18 mouse cellular contexts compared by ENCODE assay signal in genomic region chr1:152096045-152096444, GRCm38 (mm10). TPM values are rescaled to one million over a fixed set of nuclear protein-coding genes. Genes with fewer than 3 reads are reported as not detected.
DNase-seq lines count a peak whose midpoint lies in the region; ATAC-seq lines count a peak whose summit lies in the region.
"Had no signal": no experiment of that assay in that cellular context is flagged by ENCODE, and none has a peak within 500 bp of the region (broad histone marks: within the 10 kb centered on the region; RNA-seq: fewer than 3 reads in every experiment).

No protein-coding gene starts in this region.

- no peak overlapping the region for H3K4me2 ChIP-seq in embryonic facial prominence, embryonic 14.5 days (ENCODE audit: low read depth, low read length)

- no peak for DNase-seq in embryonic facial prominence, embryonic 14.5 days (ENCODE audit: low spot score)
- DNase-seq in embryonic facial prominence, embryonic 10.5 days (ENCODE audit: low spot score), result no peak
- DNase-seq in heart, adult 11 months, result peak; percentile 58
- no peak for DNase-seq in heart, postnatal 36 days
- DNase-seq: adrenal gland, adult 2 months; adrenal gland, adult 8-10 months; adrenal gland, postnatal 10 days; adrenal gland, postnatal 14 days; adrenal gland, postnatal 25 days; adrenal gland, postnatal 36 days; B cell, adult 2 months; cerebellum, adult 11 months; cerebellum, adult 11-12 months; cerebellum, adult 18-20 months had no signal

- H3K36me3 ChIP-seq in embryonic facial prominence, embryonic 14.5 days (ENCODE audit: control insufficient read depth, insufficient read depth, low read length), result no peaks in the 10 kb centered on the region
- no peaks in the 10 kb centered on the region for H3K36me3 ChIP-seq in embryonic facial prominence, embryonic 10.5 days (replicated peaks)
- H3K36me3 ChIP-seq: G1E had no signal

- intact Hi-C loops in heart, postnatal 36 days (cut with DNase I), result no loop called here

- peak; percentile 53; the same call in 1 of the 2 replicates for ATAC-seq in embryonic facial prominence, embryonic 14.5 days (ENCODE audit: low read depth)
- ATAC-seq: activated CD4-positive, CD25-positive, alpha-beta regulatory T cell, adult 4 months; CD4-positive, CD25-positive, alpha-beta regulatory T cell, adult 4 months; Patski had no signal

- H3K27me3 ChIP-seq in embryonic facial prominence, embryonic 14.5 days (replicated peaks; ENCODE audit: control insufficient read depth, insufficient read depth, low read length), result no peaks in the 10 kb centered on the region
- H3K27me3 ChIP-seq in embryonic facial prominence, embryonic 10.5 days (replicated peaks; ENCODE audit: low read depth, poor library complexity, severe bottlenecking), result no peaks in the 10 kb centered on the region; the same call in 1 of the 2 replicates
- H3K27me3 ChIP-seq: Patski had no signal

- 56% methylated on average over 3 of the region's 3 CpGs for WGBS in embryonic facial prominence, embryonic 14.5 days
- 68% methylated on average over 3 of the region's 3 CpGs for WGBS in embryonic facial prominence, embryonic 10.5 days

- H3K27ac ChIP-seq in embryonic facial prominence, embryonic 14.5 days (replicated peaks; ENCODE audit: low read depth, low read length), result no peak overlapping the region
- H3K27ac ChIP-seq in embryonic facial prominence, embryonic 10.5 days (replicated peaks), result no peak overlapping the region

- H3K9ac ChIP-seq in embryonic facial prominence, embryonic 14.5 days (ENCODE audit: low read depth, low read length), result no peak overlapping the region

- no peak overlapping the region for H3K4me3 ChIP-seq in embryonic facial prominence, embryonic 14.5 days (ENCODE audit: low read depth, low read length)
- H3K4me3 ChIP-seq in embryonic facial prominence, embryonic 10.5 days, result no peak overlapping the region

- H3K4me1 ChIP-seq in embryonic facial prominence, embryonic 14.5 days (ENCODE audit: control insufficient read depth, insufficient read depth, low read length), result peaks cover 7% of the 10 kb centered on the region; the same call in 1 of the 2 replicates
- peaks cover 4% of the 10 kb centered on the region for H3K4me1 ChIP-seq in embryonic facial prominence, embryonic 10.5 days

- 0 out of 2 replicates have a peak, but pooled peaks cover 3% of the 10 kb centered on the region for H3K9me3 ChIP-seq in embryonic facial prominence, embryonic 14.5 days (ENCODE audit: control insufficient read depth, low read length)
- no peaks in the 10 kb centered on the region for H3K9me3 ChIP-seq in embryonic facial prominence, embryonic 10.5 days

RNA-seq across cellular contexts. Expression of gene 1700025G04Rik, which starts 6.1 kb away (rescaled TPM):
- 35.5 and 37.0 TPM in 2 replicates for polyA plus RNA-seq in embryonic facial prominence, embryonic 14.5 days (2014; fragmentation: Nextera tagmentation; extraction: Ambion mirVana)
- 14.7 and 15.0 TPM in 2 replicates for polyA plus RNA-seq in embryonic facial prominence, embryonic 10.5 days (2016; fragmentation: Nextera tagmentation; extraction: Ambion mirVana)
- 10 to 100 TPM; 41.2 to 44.2 TPM for total RNA-seq in heart, postnatal 36 days (2021)
- polyA plus RNA-seq: G1E had no signal
